Mouse (Mus musculus): ENCODE data around the gene Anxa8. TPM values are rescaled to one million over a fixed set of nuclear protein-coding genes. Genes with fewer than 3 reads are reported as not detected.

The Anxa8 gene
- polyA plus RNA-seq, 1 experiment from 2014 or later: 0.61 TPM

- Histone ChIP-seq H3K27me3 (replicated peaks) (no peaks in the 10 kb centered on the region), H3K36me3 (no peaks in the 10 kb centered on the region), H3K4me3 (no peak overlapping the region), H3K9ac (no peak overlapping the region), H3K27ac (ENCODE audit: poor library complexity, severe bottlenecking) (no peak overlapping the region), H3K9me3 (replicated peaks) (no peaks in the 10 kb centered on the region), H3K4me2 (no peak overlapping the region), H3K4me1 (replicated peaks) (peaks cover 18% of the 10 kb centered on the region)
- WGBS: 66% methylated on average over 7 of the region's 7 CpGs
- ATAC-seq (ENCODE audit: insufficient number of reproducible peaks, low FRiP score): no peak
Measured at GRCm38 (mm10) chr14:34119046-34119723, 33.4 kb downstream of the Anxa8 start.

DNA sequence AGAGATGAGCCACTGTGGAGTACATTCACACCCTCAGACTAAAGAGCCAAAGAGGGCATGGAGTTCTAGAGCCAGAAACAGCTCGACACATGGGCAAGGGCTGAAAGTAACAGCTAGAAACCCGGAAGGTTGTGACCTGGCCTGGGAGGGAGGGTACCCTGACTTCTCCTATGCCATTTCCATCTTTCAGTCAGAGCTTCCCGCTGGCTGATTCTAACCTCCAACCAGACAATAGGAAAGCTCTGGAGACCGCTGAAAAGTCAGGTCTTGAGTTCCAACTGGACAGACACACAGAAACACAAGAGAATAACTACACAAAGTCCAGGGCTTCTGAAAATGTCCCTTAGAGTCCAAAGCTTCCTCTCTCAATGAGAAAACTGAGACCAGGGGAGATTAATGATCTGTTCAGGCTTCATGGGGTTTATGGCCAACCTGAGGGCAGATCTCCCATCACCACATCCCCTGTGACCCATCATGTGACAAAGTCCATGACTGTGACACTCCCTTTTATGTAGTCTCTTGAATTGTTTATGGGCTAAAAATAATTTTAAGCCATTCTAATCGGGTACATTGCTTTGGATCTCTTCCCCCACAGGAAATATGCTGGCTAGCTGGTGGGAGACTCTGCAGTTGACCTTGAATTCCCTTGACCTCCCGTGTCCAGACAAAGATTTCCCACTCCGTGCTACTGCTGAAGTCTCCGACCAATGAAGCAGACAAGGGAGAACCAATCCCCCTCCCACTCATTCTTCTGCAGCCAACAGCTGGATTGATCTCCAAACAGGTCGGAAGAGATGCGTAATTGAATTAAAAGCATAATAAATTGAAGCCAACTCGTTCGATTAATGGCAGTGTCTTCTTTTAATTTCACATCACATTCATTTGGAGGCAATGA, 34.5 kb downstream of the Anxa8 start:
- Histone ChIP-seq H3K4me1 (replicated peaks) (peaks cover 18% of the 10 kb centered on the region), H3K9ac (no peak overlapping the region), H3K27me3 (replicated peaks) (no peaks in the 10 kb centered on the region), H3K36me3 (no peaks in the 10 kb centered on the region), H3K27ac (ENCODE audit: poor library complexity, severe bottlenecking) (no peak overlapping the region), H3K4me3 (no peak overlapping the region), H3K9me3 (replicated peaks) (no peaks in the 10 kb centered on the region), H3K4me2 (no peak overlapping the region)
- ATAC-seq (ENCODE audit: insufficient number of reproducible peaks, low FRiP score): no peak
- WGBS: 62% methylated on average over 12 of the region's 12 CpGs

DNA sequence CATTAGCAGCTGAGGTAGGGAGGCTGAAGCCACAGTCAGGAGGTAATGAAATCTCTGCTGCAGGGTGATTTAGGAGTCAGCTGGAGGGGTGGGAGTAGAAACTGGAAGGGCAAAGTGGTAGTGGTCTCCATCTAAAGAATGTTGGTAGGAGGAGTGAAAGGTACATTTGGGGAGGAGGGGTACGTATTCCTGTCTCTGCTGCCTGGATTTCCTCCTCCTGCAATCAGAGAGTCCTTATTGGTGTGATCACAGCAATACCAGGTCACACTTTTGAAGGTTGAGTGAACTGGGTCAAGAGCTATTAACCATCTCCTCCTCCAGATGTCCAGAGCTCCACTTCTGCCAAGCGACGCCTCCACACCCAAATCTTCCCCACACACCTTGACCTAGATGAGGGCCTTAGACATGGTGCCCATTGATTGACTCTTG, 35.2 kb downstream of the Anxa8 start:
- peaks cover 18% of the 10 kb centered on the region for H3K4me1 ChIP-seq (replicated peaks)
- no peak for ATAC-seq (ENCODE audit: insufficient number of reproducible peaks, low FRiP score)
- no peaks in the 10 kb centered on the region for H3K9me3 ChIP-seq (replicated peaks)
- H3K36me3 ChIP-seq: no peaks in the 10 kb centered on the region
- H3K4me2 ChIP-seq: no peak overlapping the region
- H3K9ac ChIP-seq: no peak overlapping the region
- H3K4me3 ChIP-seq: no peak overlapping the region
- 80% methylated on average over 3 of the region's 3 CpGs for WGBS
- no peak overlapping the region for H3K27ac ChIP-seq (ENCODE audit: poor library complexity, severe bottlenecking)
- H3K27me3 ChIP-seq (replicated peaks): no peaks in the 10 kb centered on the region

DNA sequence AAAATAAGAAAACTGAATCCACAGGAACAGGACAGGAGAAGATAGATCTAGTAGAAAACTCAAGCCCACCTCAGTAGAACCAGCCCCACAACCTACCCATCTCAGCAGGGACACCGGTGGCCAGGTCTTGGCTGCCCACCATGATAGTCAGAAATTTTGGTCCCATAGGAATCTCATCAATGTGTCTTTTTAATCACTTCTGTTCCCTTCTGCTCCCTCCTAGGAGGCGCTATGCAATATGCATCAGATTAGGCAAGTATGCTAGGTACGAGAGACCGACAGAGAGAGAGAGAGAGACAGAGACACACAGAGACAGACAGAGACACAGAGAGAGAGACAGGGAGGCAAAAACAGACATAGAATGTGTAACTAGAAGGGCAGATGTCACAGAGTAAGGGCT, 35.9 kb downstream of the Anxa8 start:
- Histone ChIP-seq H3K36me3 (no peaks in the 10 kb centered on the region), H3K4me2 (no peak overlapping the region), H3K27me3 (replicated peaks) (no peaks in the 10 kb centered on the region), H3K4me1 (replicated peaks) (peaks cover 18% of the 10 kb centered on the region), H3K9ac (no peak overlapping the region), H3K4me3 (no peak overlapping the region), H3K27ac (ENCODE audit: poor library complexity, severe bottlenecking) (no peak overlapping the region), H3K9me3 (replicated peaks) (no peaks in the 10 kb centered on the region)
- WGBS: 96% methylated on average over 4 of the region's 4 CpGs
- ATAC-seq (ENCODE audit: insufficient number of reproducible peaks, low FRiP score): no peak

DNA sequence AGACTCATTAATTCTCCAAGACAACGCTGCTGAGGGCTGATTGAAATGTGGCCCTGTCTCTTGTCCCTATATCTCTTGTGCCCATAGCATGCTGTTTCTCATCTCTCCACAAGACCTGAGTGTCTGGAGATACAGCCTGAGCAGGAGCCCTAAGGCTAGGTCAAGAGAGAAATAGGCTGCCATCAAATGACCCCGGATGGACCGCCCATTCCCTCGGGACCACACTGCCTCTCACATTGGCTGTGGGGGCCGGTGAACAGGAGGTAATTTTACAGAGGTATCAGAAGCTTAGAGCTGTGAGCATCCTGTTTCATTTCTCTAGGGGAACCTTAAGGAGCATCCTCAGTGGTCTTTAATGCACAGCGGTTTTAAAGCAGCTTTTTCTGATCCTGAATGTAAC, 45.4 kb downstream of the Anxa8 start:
- ATAC-seq (ENCODE audit: insufficient number of reproducible peaks, low FRiP score): no peak
- WGBS: 65% methylated on average over 6 of the region's 6 CpGs

GRCm38 (mm10) chr14:34135391-34135790, 49.6 kb downstream of the Anxa8 start:
- Histone ChIP-seq H3K27me3 (replicated peaks) (0 out of 2 replicates have a peak, but pooled peaks cover 3% of the 10 kb centered on the region), H3K4me2 (no peak overlapping the region), H3K36me3 (no peaks in the 10 kb centered on the region), H3K4me1 (replicated peaks) (peaks cover 7% of the 10 kb centered on the region; the same call in 1 of the 2 replicates), H3K27ac (ENCODE audit: poor library complexity, severe bottlenecking) (no peak overlapping the region), H3K9ac (no peak overlapping the region), H3K9me3 (replicated peaks) (no peaks in the 10 kb centered on the region), H3K4me3 (no peak overlapping the region)
- no peak for ATAC-seq (ENCODE audit: insufficient number of reproducible peaks, low FRiP score)

More for the DNA sequence above, 45.4 kb downstream of the Anxa8 start:
- Histone ChIP-seq H3K9me3 (replicated peaks) (no peaks in the 10 kb centered on the region), H3K9ac (no peak overlapping the region), H3K27me3 (replicated peaks) (0 out of 2 replicates have a peak, but pooled peaks cover 3% of the 10 kb centered on the region), H3K36me3 (no peaks in the 10 kb centered on the region), H3K27ac (ENCODE audit: poor library complexity, severe bottlenecking) (no peak overlapping the region), H3K4me2 (no peak overlapping the region), H3K4me1 (replicated peaks) (peaks cover 7% of the 10 kb centered on the region; the same call in 1 of the 2 replicates), H3K4me3 (no peak overlapping the region)

- 82% methylated on average over 15 of the region's 15 CpGs for WGBS
- H3K4me1 ChIP-seq (replicated peaks): no peaks in the 10 kb centered on the region
- ATAC-seq (ENCODE audit: insufficient number of reproducible peaks, low FRiP score): no peak
- H3K36me3 ChIP-seq: no peaks in the 10 kb centered on the region
- no peak overlapping the region for H3K4me2 ChIP-seq
- no peak overlapping the region for H3K4me3 ChIP-seq
- no peaks in the 10 kb centered on the region for H3K9me3 ChIP-seq (replicated peaks)
- H3K27me3 ChIP-seq (replicated peaks): no peaks in the 10 kb centered on the region
- H3K27ac ChIP-seq (ENCODE audit: poor library complexity, severe bottlenecking): no peak overlapping the region
- no peak overlapping the region for H3K9ac ChIP-seq
Measured at GRCm38 (mm10) chr14:34139671-34140664, 54.2 kb downstream of the Anxa8 start.

GRCm38 (mm10) chr14:34142316-34142715, 56.5 kb downstream of the Anxa8 start:
- 75% methylated on average over 1 of the region's 1 CpGs for WGBS

GRCm38 (mm10) chr14:34142915-34143314, 57.1 kb downstream of the Anxa8 start:
- H3K27ac ChIP-seq (ENCODE audit: poor library complexity, severe bottlenecking): no peak overlapping the region
- no peaks in the 10 kb centered on the region for H3K36me3 ChIP-seq
- no peak overlapping the region for H3K4me2 ChIP-seq
- no peaks in the 10 kb centered on the region for H3K4me1 ChIP-seq (replicated peaks)
- H3K4me3 ChIP-seq: no peak overlapping the region
- H3K9me3 ChIP-seq (replicated peaks): no peaks in the 10 kb centered on the region
- 83% methylated on average over 10 of the region's 10 CpGs for WGBS
- H3K27me3 ChIP-seq (replicated peaks): no peaks in the 10 kb centered on the region
- ATAC-seq (ENCODE audit: insufficient number of reproducible peaks, low FRiP score): no peak
- no peak overlapping the region for H3K9ac ChIP-seq

More at GRCm38 (mm10) chr14:34142316-34142715, 56.5 kb downstream of the Anxa8 start:
- no peaks in the 10 kb centered on the region for H3K4me1 ChIP-seq (replicated peaks)
- no peak overlapping the region for H3K4me3 ChIP-seq
- H3K27me3 ChIP-seq (replicated peaks): no peaks in the 10 kb centered on the region
- H3K9ac ChIP-seq: no peak overlapping the region
- H3K4me2 ChIP-seq: no peak overlapping the region
- H3K27ac ChIP-seq (ENCODE audit: poor library complexity, severe bottlenecking): no peak overlapping the region
- ATAC-seq (ENCODE audit: insufficient number of reproducible peaks, low FRiP score): no peak
- H3K9me3 ChIP-seq (replicated peaks): no peaks in the 10 kb centered on the region
- no peaks in the 10 kb centered on the region for H3K36me3 ChIP-seq

Data from heart, embryonic 12.5 days (tissue).